Mouse (Mus musculus) erythroblast, embryonic 14.5 days (primary cell): ENCODE data around the gene Cisd3.

ENCODE experiments used
- GATA1 ChIP-seq: IDR thresholded peaks from 2 replicates; pipeline ENCODE4 v1.6.1; 2012; ENCODE audit warnings: low read length, inconsistent platforms, mixed read lengths
- TAL1 ChIP-seq: IDR thresholded peaks from 3 replicates; pipeline ENCODE4 v1.6.1; 2012; ENCODE audit warnings: low read length, inconsistent platforms, mixed read lengths

DNA sequence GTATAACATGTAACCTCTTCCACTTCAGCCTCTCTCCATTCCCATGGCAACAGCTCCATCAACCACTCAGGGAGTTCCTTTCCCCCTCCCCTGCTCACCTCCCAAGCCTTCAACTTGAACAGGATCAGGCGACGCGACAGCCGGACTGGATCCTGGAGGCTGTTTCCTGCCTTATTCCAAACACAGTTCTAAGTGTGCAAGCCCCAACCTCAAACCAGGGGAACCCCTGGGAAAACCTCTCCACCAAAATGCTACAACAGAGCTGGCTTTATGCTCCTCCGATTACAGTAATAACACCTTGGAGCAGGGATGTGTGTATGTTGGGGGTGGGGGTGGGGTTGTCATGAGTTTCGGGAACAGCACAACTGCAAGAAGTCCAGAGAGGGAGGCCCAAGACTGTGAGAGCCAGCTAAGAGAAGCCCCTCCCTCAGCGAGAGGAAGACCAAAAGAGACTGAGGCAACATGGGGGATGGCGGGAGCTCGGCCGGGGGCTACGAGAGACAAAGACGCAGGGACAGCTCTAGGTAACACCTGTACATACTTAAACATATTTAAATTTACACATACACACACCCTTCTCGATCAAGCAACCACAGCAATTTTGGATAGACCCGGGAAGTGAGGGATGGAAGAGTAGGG is 12.4 kb downstream of the Cisd3 start:
- no peak for TF ChIP-seq TAL1
- no peak for TF ChIP-seq GATA1
